27 mouse cellular contexts compared by ENCODE assay signal in the genomic region with DNA sequence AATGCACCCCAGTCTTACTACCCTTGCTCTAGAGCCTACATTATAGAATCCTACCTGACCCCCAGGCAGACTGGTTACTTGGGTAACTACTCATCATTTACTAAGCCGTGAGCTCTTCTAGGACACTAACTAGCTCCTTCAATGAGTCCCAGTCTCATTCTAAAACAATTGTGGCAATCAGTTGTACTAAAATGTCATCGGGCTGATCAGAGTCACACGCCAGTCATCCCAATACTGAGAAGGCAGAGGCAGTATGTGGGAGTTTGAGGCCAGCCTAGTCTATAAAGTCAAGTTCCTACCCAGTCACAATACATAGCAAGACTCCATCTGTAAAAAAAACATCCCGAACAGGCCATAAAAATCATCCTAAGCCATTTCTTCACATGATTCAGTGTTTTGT. TPM values are rescaled to one million over a fixed set of nuclear protein-coding genes. Genes with fewer than 3 reads are reported as not detected.
DNase-seq lines count a peak whose midpoint lies in the region; ATAC-seq and TF ChIP-seq lines count a peak whose summit lies in the region.
"Had no signal": no experiment of that assay in that cellular context is flagged by ENCODE, and none has a peak within 500 bp of the region (broad histone marks: within the 10 kb centered on the region; RNA-seq: fewer than 3 reads in every experiment).

No protein-coding gene starts in this region.

- no peak overlapping the region for H3K27ac ChIP-seq in midbrain, embryonic 11.5 days (ENCODE audit: low read depth, low read length)
- no peak overlapping the region for H3K27ac ChIP-seq in midbrain, embryonic 15.5 days
- H3K27ac ChIP-seq: embryonic facial prominence, embryonic 13.5 days; embryonic facial prominence, embryonic 15.5 days; forebrain, embryonic 10.5 days; forebrain, embryonic 12.5 days had no signal

- H3K4me1 ChIP-seq in midbrain, embryonic 11.5 days (ENCODE audit: control insufficient read depth, insufficient read depth, low read length) = no peaks in the 10 kb centered on the region; the same call in 1 of the 2 replicates
- peaks cover 12% of the 10 kb centered on the region; the same call in 1 of the 2 replicates for H3K4me1 ChIP-seq in midbrain, embryonic 15.5 days
- H3K4me1 ChIP-seq in E14TG2a.4 (replicated peaks; ENCODE audit: low read depth, low read length) = peaks cover 84% of the 10 kb centered on the region

- no peak overlapping the region for H3K9ac ChIP-seq in midbrain, embryonic 11.5 days (ENCODE audit: low read length)
- H3K9ac ChIP-seq in midbrain, embryonic 15.5 days = no peak overlapping the region
- H3K9ac ChIP-seq: embryonic facial prominence, embryonic 13.5 days; embryonic facial prominence, embryonic 15.5 days; forebrain, embryonic 12.5 days had no signal

- H3K36me3 ChIP-seq in midbrain, embryonic 11.5 days (ENCODE audit: control insufficient read depth, insufficient read depth, low read length) = no peaks in the 10 kb centered on the region
- no peaks in the 10 kb centered on the region for H3K36me3 ChIP-seq in midbrain, embryonic 15.5 days (replicated peaks)
- H3K36me3 ChIP-seq in E14TG2a.4 (ENCODE audit: insufficient read depth, low read length) = peaks cover 4% of the 10 kb centered on the region; the same call in 1 of the 2 replicates
- H3K36me3 ChIP-seq: embryonic facial prominence, embryonic 13.5 days; embryonic facial prominence, embryonic 15.5 days; forebrain, embryonic 10.5 days; forebrain, embryonic 12.5 days; G1E had no signal

- H3K4me3 ChIP-seq in midbrain, embryonic 11.5 days (ENCODE audit: low read depth, low read length) = no peak overlapping the region
- H3K4me3 ChIP-seq in midbrain, embryonic 15.5 days = no peak overlapping the region
- H3K4me3 ChIP-seq in E14TG2a.4 (replicated peaks; ENCODE audit: low read length) = 0 out of 2 replicates have a peak overlapping the region, but pooled peaks have one; percentile 14
- H3K4me3 ChIP-seq: embryonic facial prominence, embryonic 13.5 days; embryonic facial prominence, embryonic 15.5 days; erythroblast, embryonic 14.5 days; forebrain, embryonic 10.5 days; forebrain, embryonic 12.5 days had no signal

- 87% methylated on average over 4 of the region's 4 CpGs for WGBS in midbrain, embryonic 11.5 days
- WGBS in midbrain, embryonic 15.5 days = 94% methylated on average over 4 of the region's 4 CpGs

- TF ChIP-seq CTCF in E14TG2a.4 (conservative IDR thresholded peaks at IDR 0.05; ENCODE audit: low read length) = no peak

- DNase-seq in midbrain, embryonic 11.5 days (ENCODE audit: low spot score, missing footprints) = peak; percentile 56
- DNase-seq in induced T-regulatory cell, adult 2 months (ENCODE audit: low read depth) = peak; percentile 70
- no peak for DNase-seq in frontal cortex, postnatal 36 days (ENCODE audit: low spot score in 2 of 2)
- DNase-seq in gastrocnemius, postnatal 36 days = no peak
- DNase-seq: adrenal gland, adult 8-10 months; adrenal gland, postnatal 14 days; adrenal gland, postnatal 36 days; cerebellum, adult 11-12 months; cerebellum, adult 2 months; cerebellum, adult 9-10 months; cerebellum, postnatal 10 days; cerebellum, postnatal 36 days; embryo, embryonic 11 days had no signal

- peaks cover 3% of the 10 kb centered on the region; the same call in 1 of the 2 replicates for H3K27me3 ChIP-seq in midbrain, embryonic 11.5 days (ENCODE audit: control insufficient read depth, insufficient read depth, low read length)
- H3K27me3 ChIP-seq in midbrain, embryonic 15.5 days (replicated peaks) = no peaks in the 10 kb centered on the region; the same call in 1 of the 2 replicates
- no peaks in the 10 kb centered on the region for H3K27me3 ChIP-seq in E14TG2a.4 (ENCODE audit: insufficient read depth, low read length)
- H3K27me3 ChIP-seq: CH12.LX; embryonic facial prominence, embryonic 15.5 days; Patski had no signal

- intact Hi-C loops in gastrocnemius, postnatal 36 days (cut with DNase I) = loop anchor here (2.0 to 5.0 kb wide), 2 partner anchors 52 to 75 kb away; no protein-coding TSS in a partner anchor

- no peak overlapping the region for H3K4me2 ChIP-seq in midbrain, embryonic 11.5 days
- H3K4me2 ChIP-seq in midbrain, embryonic 15.5 days = no peak overlapping the region
- H3K4me2 ChIP-seq: embryonic facial prominence, embryonic 13.5 days; embryonic facial prominence, embryonic 15.5 days; forebrain, embryonic 12.5 days had no signal

- no peak for ATAC-seq in midbrain, embryonic 11.5 days (ENCODE audit: low FRiP score)
- no peak for ATAC-seq in midbrain, embryonic 15.5 days (replicated peaks)
- ATAC-seq: activated CD4-positive, CD25-positive, alpha-beta regulatory T cell, adult 4 months; CD4-positive, CD25-positive, alpha-beta regulatory T cell, adult 4 months; forebrain, embryonic 14.5 days; forebrain, embryonic 16.5 days; Patski had no signal

- no peaks in the 10 kb centered on the region for H3K9me3 ChIP-seq in midbrain, embryonic 11.5 days (ENCODE audit: control insufficient read depth, low read length)
- H3K9me3 ChIP-seq in midbrain, embryonic 15.5 days = no peaks in the 10 kb centered on the region
- no peaks in the 10 kb centered on the region for H3K9me3 ChIP-seq in E14TG2a.4 (ENCODE audit: low read length)
- H3K9me3 ChIP-seq: embryonic facial prominence, embryonic 13.5 days; embryonic facial prominence, embryonic 15.5 days; forebrain, embryonic 10.5 days; forebrain, embryonic 12.5 days had no signal

RNA-seq across cellular contexts. Expression of a gene that starts 4.3 kb away (rescaled TPM):
- 1.9 and 2.1 TPM in 2 replicates for polyA plus RNA-seq in midbrain, embryonic 11.5 days (2014; fragmentation: Nextera tagmentation; extraction: Ambion mirVana)
- polyA plus RNA-seq in midbrain, embryonic 15.5 days (2015; fragmentation: Nextera tagmentation; extraction: Ambion mirVana) = 5.6 and 6.0 TPM in 2 replicates
- 1 to 10 TPM; 3.3 to 5.6 TPM for total RNA-seq in gastrocnemius, postnatal 36 days (2021)
- polyA plus RNA-seq: G1E had no signal

Comparison
In these comparisons a context has a peak if more than half of its experiments do, and no peak if none do; other contexts are left out.
1. DNase-seq: peak in midbrain, embryonic 11.5 days (single experiment) and induced T-regulatory cell, adult 2 months (single experiment); none in frontal cortex, postnatal 36 days (0 of 2) and gastrocnemius, postnatal 36 days (0 of 2).